Mouse (Mus musculus): Measurements from ENCODE around the gene Gm37240. TPM values are rescaled to one million over a fixed set of nuclear protein-coding genes. Genes with fewer than 3 reads are reported as not detected.

The Gm37240 gene
- polyA plus RNA-seq, 1 experiment from 2014 or later, result 7.2 TPM

DNA sequence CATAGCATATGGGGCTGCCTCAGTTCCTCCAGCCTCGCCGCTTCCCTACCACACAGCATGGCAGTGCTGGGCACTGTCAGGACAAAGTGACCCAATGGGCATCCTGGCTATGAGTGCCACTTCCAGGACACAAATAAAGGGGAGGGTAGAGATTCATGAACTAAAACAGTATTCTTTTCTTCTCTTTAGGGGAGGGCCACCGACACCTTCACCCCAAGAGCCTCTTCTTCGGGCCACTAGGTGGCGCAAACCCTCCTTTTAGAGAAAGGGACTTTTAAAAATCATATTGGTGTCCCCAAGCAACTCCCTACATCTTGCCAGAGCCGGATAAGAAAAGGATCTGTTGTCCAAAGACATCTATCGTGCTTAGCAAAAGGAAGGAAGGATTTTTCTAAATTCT, 179.9 kb downstream of the Gm37240 start:
- Histone ChIP-seq H3K9ac (no peak overlapping the region), H3K27ac (replicated peaks) (no peak overlapping the region), H3K4me2 (no peak overlapping the region), H3K4me3 (no peak overlapping the region), H3K4me1 (peaks cover 23% of the 10 kb centered on the region), H3K9me3 (no peaks in the 10 kb centered on the region), H3K27me3 (replicated peaks) (no peaks in the 10 kb centered on the region), H3K36me3 (no peaks in the 10 kb centered on the region)
- WGBS, result 39% methylated on average over 7 of the region's 7 CpGs
- no peak for ATAC-seq (ENCODE audit: extremely low read depth, insufficient number of reproducible peaks, low FRiP score, low TSS enrichment)

DNA sequence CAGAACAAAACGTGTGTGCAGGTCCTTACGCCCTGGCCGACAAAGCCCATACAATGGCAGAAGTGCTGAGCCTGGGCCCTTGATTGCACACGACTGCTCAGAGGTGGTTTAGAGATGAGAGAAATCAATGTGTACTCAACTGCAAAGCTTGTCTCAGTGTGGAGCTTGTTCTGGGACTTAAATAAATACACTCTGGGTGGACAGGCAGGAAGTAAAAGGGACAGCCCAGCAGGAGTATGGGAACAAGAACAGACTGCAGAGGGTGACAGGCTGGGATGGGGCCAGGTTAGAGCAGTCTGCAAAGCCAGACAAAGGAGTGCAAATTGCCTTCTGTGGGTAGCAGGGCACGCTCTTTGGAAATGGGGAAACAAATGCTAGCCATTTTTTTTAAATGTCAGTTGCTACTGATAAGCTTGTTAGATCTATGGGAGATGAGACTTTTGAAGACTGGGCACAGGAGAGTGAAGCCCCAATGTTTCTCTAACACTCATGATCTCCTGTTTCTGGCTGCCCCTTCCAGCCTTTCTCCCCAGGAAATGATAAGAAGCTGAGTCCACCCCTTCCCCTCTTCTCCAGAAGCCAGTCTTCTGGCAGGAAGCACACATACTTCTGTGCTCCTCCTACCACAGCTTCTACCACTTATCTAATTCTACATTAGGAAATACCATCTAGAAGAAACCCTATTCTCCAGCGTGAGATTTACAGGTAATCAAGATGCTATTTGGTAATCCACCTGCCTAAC, 184.0 kb downstream of the Gm37240 start:
- Histone ChIP-seq H3K4me1 (peaks cover 13% of the 10 kb centered on the region), H3K9ac (no peak overlapping the region), H3K27me3 (replicated peaks) (no peaks in the 10 kb centered on the region), H3K4me3 (no peak overlapping the region), H3K27ac (replicated peaks) (peak overlapping the region; percentile 49), H3K36me3 (no peaks in the 10 kb centered on the region), H3K4me2 (no peak overlapping the region), H3K9me3 (no peaks in the 10 kb centered on the region)
- ATAC-seq (ENCODE audit: extremely low read depth, insufficient number of reproducible peaks, low FRiP score, low TSS enrichment), result no peak
- 41% methylated on average over 6 of the region's 6 CpGs for WGBS

DNA sequence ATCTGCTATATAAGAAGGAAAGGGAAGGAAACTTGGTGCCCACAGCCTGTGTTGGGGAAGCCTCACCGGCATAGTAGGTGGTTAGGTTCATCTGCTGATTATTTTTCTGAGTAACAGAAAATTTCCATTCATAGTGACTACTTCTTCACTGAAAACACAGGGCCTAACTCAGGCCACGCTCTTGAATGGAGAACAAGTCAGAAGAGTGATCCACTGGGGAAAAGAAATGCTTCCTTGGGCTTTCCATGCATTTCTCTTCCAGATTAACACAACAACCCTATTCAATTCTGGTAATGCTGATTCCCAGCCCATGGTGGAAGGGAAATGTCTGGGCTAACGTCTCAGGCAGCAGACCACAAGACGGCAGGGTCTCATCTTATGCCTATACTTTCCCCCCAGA, 188.8 kb downstream of the Gm37240 start:
- H3K4me2 ChIP-seq, result no peak overlapping the region
- H3K9ac ChIP-seq, result no peak overlapping the region
- 81% methylated on average over 4 of the region's 4 CpGs for WGBS
- H3K9me3 ChIP-seq, result no peaks in the 10 kb centered on the region
- no peaks in the 10 kb centered on the region for H3K27me3 ChIP-seq (replicated peaks)
- ATAC-seq (ENCODE audit: extremely low read depth, insufficient number of reproducible peaks, low FRiP score, low TSS enrichment), result no peak
- H3K36me3 ChIP-seq, result no peaks in the 10 kb centered on the region
- H3K27ac ChIP-seq (replicated peaks), result no peak overlapping the region
- H3K4me3 ChIP-seq, result no peak overlapping the region
- H3K4me1 ChIP-seq, result peaks cover 8% of the 10 kb centered on the region

DNA sequence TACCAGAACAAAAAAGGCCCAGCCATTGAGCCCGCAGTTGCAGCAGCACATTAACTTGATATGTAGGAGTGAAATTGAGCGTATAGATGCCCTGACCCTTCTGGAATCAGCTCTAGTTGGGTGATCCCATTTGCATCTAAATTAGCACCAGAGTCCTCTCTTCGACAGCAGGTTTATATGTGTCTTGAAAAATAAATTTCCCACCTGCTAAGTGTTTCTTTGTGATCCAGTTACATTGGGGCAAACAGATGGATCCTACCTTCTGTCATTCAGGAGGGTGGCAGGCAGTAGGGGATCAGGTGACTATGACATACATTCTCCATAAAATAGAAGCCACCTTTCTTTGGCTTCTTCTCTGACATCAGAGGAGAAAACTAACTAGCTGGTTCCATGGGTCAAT, 192.3 kb downstream of the Gm37240 start:
- Histone ChIP-seq H3K4me1 (no peaks in the 10 kb centered on the region), H3K9ac (no peak overlapping the region), H3K4me2 (no peak overlapping the region), H3K27ac (replicated peaks) (no peak overlapping the region), H3K36me3 (no peaks in the 10 kb centered on the region), H3K4me3 (no peak overlapping the region), H3K27me3 (replicated peaks) (no peaks in the 10 kb centered on the region), H3K9me3 (no peaks in the 10 kb centered on the region)
- WGBS, result 83% methylated on average over 3 of the region's 3 CpGs
- ATAC-seq (ENCODE audit: extremely low read depth, insufficient number of reproducible peaks, low FRiP score, low TSS enrichment), result no peak

DNA sequence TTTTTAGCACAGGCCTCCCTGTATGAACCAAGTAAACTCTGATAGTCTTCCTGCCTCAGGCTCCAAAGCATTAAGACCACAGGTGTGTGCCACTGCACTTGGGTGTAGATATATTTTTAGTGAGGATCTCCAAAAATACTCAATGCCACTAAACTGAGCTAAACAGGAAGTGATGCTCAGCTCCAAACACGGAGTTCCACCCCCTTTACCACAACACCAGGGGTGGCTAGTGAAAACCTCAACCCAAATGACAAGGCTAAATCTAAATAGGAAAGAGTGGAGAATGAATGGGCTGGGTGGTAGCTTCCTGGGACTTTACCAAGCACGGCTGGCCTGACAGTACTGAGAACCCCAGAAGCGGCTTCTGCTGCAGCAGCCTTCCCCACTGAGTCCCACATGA, 194.3 kb downstream of the Gm37240 start:
- Histone ChIP-seq H3K4me3 (no peak overlapping the region), H3K36me3 (no peaks in the 10 kb centered on the region), H3K9me3 (no peaks in the 10 kb centered on the region), H3K27ac (replicated peaks) (no peak overlapping the region), H3K4me2 (no peak overlapping the region), H3K9ac (no peak overlapping the region), H3K27me3 (replicated peaks) (no peaks in the 10 kb centered on the region), H3K4me1 (no peaks in the 10 kb centered on the region)
- no peak for ATAC-seq (ENCODE audit: extremely low read depth, insufficient number of reproducible peaks, low FRiP score, low TSS enrichment)
- 44% methylated on average over 3 of the region's 3 CpGs for WGBS

DNA sequence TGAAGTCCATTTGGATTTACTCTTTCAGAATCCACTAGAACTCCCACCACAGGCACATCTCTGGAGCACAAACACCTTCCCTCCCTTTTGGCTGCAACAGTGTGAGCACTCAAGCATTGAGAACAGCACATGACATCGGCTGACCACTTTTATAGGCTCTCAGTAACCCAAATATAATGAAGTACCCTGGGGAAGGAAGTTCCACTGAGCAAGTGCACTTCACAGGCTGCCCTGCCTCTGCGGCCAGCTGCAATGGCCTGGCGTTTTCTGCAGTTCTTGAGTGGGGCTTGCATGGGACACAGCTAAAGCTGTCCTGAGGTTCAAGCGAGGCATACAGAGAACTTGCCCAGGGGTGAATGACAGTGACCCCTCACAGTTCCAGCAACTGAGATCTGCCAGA, 196.2 kb downstream of the Gm37240 start:
- Histone ChIP-seq H3K27ac (replicated peaks) (no peak overlapping the region), H3K9me3 (no peaks in the 10 kb centered on the region), H3K4me1 (no peaks in the 10 kb centered on the region), H3K36me3 (0 out of 2 replicates have a peak, but pooled peaks cover 4% of the 10 kb centered on the region), H3K4me3 (no peak overlapping the region), H3K27me3 (replicated peaks) (no peaks in the 10 kb centered on the region), H3K9ac (no peak overlapping the region), H3K4me2 (no peak overlapping the region)
- 79% methylated on average over 4 of the region's 4 CpGs for WGBS
- no peak for ATAC-seq (ENCODE audit: extremely low read depth, insufficient number of reproducible peaks, low FRiP score, low TSS enrichment)

DNA sequence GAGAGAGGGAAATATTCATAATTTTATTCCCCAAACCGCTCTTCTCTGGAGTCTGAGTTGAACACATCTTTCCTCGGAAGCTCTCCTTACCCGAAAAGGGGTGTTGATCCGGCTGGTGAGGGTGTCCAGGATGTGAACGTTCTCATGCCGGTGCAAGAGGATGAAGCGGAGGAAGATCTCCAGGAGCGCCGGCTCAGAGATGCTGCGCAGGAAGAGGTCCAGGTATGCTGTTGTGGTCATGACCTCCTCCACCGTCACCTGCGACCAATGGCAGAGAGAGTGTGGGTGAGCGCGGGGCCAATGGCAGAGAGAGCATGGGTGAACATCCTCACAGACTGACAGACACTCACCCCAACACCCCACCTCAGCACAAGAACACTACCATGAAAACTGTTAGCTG, 199.0 kb downstream of the Gm37240 start:
- Histone ChIP-seq H3K9ac (no peak overlapping the region), H3K27me3 (replicated peaks) (no peaks in the 10 kb centered on the region), H3K27ac (replicated peaks) (no peak overlapping the region), H3K36me3 (0 out of 2 replicates have a peak, but pooled peaks cover 4% of the 10 kb centered on the region), H3K4me2 (no peak overlapping the region), H3K4me1 (no peaks in the 10 kb centered on the region), H3K4me3 (no peak overlapping the region), H3K9me3 (no peaks in the 10 kb centered on the region)
- WGBS, result 87% methylated on average over 14 of the region's 14 CpGs
- ATAC-seq (ENCODE audit: extremely low read depth, insufficient number of reproducible peaks, low FRiP score, low TSS enrichment), result no peak

DNA sequence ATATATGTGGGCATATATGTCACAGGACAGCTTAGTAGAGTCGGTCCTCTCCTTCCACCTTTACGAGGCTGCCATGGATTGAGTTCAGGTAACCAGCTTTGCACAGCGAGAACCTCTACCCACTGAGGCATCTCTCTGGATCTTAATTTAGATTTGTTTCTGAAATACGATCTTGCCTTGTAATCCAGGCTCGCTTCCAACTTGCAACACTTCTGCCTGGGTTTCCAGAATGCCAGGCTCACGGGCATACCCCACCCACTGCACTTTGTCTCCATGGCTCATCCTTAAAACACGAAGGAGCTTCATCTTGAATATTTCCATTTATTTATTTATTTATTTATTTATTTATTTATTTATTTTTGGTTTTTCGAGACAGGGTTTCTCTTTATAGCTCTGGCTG, 202.0 kb downstream of the Gm37240 start:
- no peak for ATAC-seq (ENCODE audit: extremely low read depth, insufficient number of reproducible peaks, low FRiP score, low TSS enrichment)
- H3K4me1 ChIP-seq, result peaks cover 6% of the 10 kb centered on the region
- H3K27ac ChIP-seq (replicated peaks), result no peak overlapping the region
- H3K27me3 ChIP-seq (replicated peaks), result no peaks in the 10 kb centered on the region
- H3K9me3 ChIP-seq, result no peaks in the 10 kb centered on the region
- WGBS, result 80% methylated on average over 8 of the region's 8 CpGs
- no peak overlapping the region for H3K4me3 ChIP-seq
- H3K36me3 ChIP-seq, result 0 out of 2 replicates have a peak, but pooled peaks cover 4% of the 10 kb centered on the region
- no peak overlapping the region for H3K9ac ChIP-seq
- no peak overlapping the region for H3K4me2 ChIP-seq

DNA sequence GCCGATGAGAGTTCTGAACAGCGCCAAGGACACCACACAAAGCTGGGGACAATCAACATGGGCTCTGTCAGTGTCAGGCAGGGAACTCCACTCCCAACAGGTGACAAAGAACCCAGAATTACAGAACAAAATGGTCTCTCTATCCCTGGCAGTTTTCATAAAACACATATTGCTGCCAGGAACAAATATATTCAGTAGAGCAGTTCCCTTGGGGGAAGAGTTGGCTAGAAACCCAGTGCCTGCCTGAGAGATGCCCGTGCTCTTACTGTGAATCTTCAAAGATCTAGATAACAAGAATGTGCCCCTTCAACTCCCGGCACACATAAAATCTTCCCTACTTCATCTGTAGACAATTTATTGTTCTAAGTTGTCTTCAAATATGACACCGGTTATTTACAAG, 203.7 kb downstream of the Gm37240 start:
- no peak overlapping the region for H3K9ac ChIP-seq
- 0 out of 2 replicates have a peak, but pooled peaks cover 4% of the 10 kb centered on the region for H3K36me3 ChIP-seq
- no peak for ATAC-seq (ENCODE audit: extremely low read depth, insufficient number of reproducible peaks, low FRiP score, low TSS enrichment)
- H3K4me1 ChIP-seq, result peaks cover 16% of the 10 kb centered on the region
- no peaks in the 10 kb centered on the region for H3K9me3 ChIP-seq
- H3K4me3 ChIP-seq, result no peak overlapping the region
- 75% methylated on average over 5 of the region's 5 CpGs for WGBS
- H3K27ac ChIP-seq (replicated peaks), result no peak overlapping the region
- H3K27me3 ChIP-seq (replicated peaks), result no peaks in the 10 kb centered on the region
- no peak overlapping the region for H3K4me2 ChIP-seq

DNA sequence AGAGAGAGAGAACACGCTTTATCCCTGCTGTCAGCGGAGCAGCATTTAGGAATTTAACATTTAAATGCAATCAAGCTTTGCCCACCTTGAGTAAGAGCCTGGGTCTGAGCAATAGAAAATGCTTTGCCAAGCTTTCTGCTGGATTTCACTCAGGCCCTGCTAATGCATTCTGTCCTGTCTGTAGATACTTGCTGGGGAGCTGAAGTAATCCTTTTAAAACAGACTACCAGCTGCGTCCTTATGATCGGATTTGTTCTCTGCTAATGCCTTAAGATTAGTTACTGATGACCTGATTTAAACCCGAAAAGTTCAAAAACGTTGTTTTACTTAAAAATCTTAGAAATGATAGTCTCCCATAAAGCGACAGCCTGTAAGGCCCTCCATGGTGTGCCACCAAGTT, 206.2 kb downstream of the Gm37240 start:
- Histone ChIP-seq H3K9me3 (no peaks in the 10 kb centered on the region), H3K9ac (no peak overlapping the region), H3K27me3 (replicated peaks) (no peaks in the 10 kb centered on the region), H3K36me3 (no peaks in the 10 kb centered on the region), H3K4me2 (no peak overlapping the region), H3K4me1 (peaks cover 26% of the 10 kb centered on the region), H3K4me3 (no peak overlapping the region), H3K27ac (replicated peaks) (no peak overlapping the region)
- no peak for ATAC-seq (ENCODE audit: extremely low read depth, insufficient number of reproducible peaks, low FRiP score, low TSS enrichment)
- 81% methylated on average over 7 of the region's 7 CpGs for WGBS

DNA sequence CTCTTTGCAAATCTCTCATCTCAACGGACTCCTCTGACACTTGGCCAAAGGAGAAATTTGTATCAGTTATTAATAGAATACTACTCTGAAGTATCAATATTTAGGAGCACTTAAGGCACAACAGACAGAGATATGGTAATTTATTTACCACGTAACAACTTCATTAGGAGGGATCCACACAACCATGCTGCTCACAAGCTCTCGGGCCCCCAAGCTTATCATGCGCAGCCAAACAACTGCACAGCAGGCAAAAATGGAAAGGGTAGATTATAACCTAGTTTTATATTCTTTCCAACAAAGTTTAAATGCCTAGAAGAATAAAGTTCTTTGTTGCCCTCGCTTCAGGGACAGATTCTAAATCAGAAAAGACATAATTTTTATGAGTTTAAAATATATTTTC, 207.4 kb downstream of the Gm37240 start:
- 68% methylated on average over 5 of the region's 5 CpGs for WGBS
- Histone ChIP-seq H3K4me1 (peaks cover 27% of the 10 kb centered on the region), H3K27me3 (replicated peaks) (no peaks in the 10 kb centered on the region), H3K36me3 (no peaks in the 10 kb centered on the region), H3K27ac (replicated peaks) (0 out of 2 replicates have a peak overlapping the region, but pooled peaks have one; percentile 55), H3K4me2 (no peak overlapping the region), H3K9me3 (no peaks in the 10 kb centered on the region), H3K4me3 (no peak overlapping the region), H3K9ac (0 out of 2 replicates have a peak overlapping the region, but pooled peaks have one; percentile 15)
- no peak for ATAC-seq (ENCODE audit: extremely low read depth, insufficient number of reproducible peaks, low FRiP score, low TSS enrichment)

DNA sequence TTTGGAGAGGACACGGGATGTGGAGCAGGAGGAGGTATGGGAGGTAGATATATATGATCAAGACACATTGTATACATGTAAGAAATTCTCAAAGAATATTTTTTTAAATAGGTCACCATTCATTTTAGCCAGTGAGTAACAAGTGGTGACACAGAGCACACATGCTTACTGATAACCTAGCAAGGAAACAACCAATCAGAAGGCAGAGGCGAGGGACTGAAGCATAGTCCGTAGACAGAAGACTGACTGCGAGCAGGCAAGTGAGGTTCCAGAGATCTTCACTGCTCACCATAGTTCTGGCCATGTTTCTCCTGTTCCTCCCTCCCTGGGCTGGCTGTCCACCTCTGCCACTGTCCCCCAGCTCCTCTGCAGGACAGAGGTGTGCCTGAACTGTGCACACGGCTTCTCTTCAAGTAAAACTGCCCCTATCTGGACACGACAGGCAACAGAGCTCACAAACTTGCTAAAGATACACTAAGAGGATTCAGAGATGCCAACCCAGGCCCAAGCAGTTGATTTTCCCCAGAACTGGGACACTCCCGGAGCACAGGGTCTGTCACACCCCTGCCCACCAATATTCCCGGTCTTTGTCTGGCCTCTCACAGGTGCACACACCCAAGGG, 207.9 kb downstream of the Gm37240 start:
- no peaks in the 10 kb centered on the region for H3K27me3 ChIP-seq (replicated peaks)
- H3K36me3 ChIP-seq, result no peaks in the 10 kb centered on the region
- WGBS, result 48% methylated on average over 8 of the region's 8 CpGs
- H3K9ac ChIP-seq, result 0 out of 2 replicates have a peak overlapping the region, but pooled peaks have one; percentile 15
- peak overlapping the region; percentile 55; the same call in 1 of the 2 replicates for H3K27ac ChIP-seq (replicated peaks)
- no peak for ATAC-seq (ENCODE audit: extremely low read depth, insufficient number of reproducible peaks, low FRiP score, low TSS enrichment)
- no peak overlapping the region for H3K4me3 ChIP-seq
- H3K9me3 ChIP-seq, result no peaks in the 10 kb centered on the region
- 0 out of 2 replicates have a peak overlapping the region, but pooled peaks have one; percentile 7 for H3K4me2 ChIP-seq
- peaks cover 27% of the 10 kb centered on the region for H3K4me1 ChIP-seq
